Mouse (Mus musculus) urinary bladder, postnatal 25 days (tissue): Measurements from ENCODE around the gene Rps6ka6.

Source experiments
- DNase-seq: peaks from one replicate; pipeline ENCODE4 v3.0.0; 2022; ENCODE audit warnings: low spot score

The Rps6ka6 gene

DNA sequence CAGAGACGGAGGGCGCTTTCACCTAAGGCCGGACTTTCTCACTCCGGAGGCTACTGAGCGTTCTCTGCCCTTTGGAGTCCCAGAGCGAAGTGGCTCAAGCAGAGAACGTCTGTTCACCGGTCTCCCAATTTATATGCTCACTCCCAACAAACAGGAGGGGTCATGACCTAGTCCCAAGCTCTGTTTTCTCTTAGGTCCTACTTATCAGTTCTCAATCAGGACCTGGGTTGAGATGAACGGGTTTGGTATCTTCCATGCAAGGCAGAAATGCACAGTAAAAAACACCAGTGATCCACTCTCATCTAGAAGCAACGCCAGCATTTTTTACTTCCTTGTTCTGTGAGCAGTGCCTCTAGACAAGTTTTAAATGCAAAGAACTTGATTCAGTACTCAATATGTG lies at the start of gene Rps6ka6:
Gene Rps6ka6, minus strand, starts transcription at position 101 of the 400 bp plus-strand sequence.
- no peak for DNase-seq

DNA sequence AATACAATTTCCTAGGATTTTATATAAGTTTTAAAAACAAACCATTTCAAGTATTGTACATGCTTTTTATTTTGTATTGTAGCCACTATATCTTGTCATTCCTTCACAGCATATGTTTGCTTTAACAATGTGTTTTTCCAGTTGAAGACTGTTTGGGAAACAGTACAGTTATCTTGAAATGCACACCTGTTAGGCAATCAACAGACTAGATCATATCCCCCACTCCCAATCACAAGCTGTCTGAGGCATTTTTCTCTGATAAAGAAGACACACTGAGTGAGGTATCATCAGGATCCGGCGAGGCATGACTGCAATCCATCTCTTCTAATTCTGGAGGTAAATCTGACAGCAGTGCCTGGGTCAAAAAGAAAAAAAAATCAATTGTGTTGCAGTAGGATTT lies 39.3 kb upstream of the Rps6ka6 start:
- no peak for DNase-seq

DNA sequence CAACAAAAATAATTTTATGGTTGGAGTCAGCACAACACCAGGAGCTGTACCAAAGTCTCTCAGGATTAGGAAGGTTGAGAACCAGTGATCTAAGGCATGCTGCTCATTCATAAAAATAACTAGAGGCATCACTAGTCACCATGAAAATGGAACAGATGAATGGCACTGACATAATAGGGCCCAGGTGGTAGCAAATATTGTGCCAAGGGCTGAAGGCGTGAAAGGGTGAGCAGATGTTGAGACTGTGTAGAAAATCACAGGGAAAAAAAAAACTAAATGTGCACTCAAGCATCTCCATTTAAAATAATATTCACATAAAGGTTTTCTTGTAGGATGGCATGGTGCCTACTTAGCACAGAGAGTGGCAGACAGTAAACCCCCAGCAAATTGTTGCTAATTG lies 19.6 kb downstream of the Rps6ka6 start:
- DNase-seq = no peak

DNA sequence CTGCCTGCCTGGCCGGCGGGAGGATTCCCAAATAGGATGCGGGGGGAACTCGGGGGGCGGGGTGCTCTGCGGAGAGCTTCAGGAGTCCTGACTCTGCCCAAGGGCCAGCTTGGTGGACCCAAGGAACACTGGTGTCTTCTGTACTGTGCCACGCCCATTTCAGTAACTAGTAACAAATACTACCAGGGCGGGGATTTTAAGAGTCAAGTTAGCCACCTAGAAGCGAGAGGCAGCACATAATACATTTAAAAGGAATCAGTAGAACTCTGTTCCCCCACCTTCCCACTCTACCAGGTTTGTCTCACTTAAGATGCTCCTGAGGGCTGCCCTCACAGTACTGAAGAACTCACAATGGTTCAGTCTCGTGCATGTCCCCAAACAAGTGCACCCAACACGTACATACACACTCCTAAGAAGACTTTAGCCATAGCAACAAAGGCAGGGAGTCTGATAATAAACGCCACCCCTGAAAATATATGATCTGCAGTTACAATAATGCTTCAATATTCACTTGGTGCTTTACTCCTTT lies 74.1 kb downstream of the Rps6ka6 start:
- DNase-seq = no peak

DNA sequence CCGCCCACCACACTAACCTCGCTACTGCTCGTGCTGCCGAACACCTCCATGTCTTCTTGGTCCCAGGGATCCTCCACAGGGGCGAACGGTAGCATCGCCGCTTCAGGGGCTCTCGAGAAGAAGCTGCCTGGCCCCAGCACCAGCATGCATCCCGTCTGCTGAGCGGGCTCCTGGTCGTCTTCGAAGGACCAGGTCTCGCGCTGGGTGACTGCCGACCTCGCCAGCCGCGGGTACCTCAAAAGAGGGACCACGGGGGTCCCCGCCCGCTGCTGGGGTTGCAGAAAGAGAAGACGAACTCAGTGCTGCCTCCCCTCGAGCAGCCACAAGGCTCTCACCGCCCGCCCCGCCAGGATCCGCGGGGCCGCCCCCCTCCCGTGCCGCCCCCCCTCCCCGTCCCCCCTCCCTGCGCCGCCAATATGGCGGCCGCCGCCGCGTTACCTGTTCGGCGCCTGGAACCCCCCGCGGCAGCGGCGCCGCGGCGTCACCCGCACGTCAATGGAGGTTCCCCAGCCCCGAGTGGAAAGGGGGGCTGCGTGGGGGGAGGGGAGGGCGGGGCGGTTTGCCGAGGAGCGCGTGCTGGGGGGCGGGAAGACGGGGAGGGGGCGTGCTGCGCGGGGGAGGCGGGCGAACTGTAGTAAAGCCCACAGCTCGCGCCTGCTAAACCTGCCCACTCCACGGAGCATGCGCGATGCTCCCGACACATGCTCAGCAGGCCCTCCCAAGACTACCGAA lies 74.8 kb downstream of the Rps6ka6 start:
- peak; percentile 15 for DNase-seq

DNA sequence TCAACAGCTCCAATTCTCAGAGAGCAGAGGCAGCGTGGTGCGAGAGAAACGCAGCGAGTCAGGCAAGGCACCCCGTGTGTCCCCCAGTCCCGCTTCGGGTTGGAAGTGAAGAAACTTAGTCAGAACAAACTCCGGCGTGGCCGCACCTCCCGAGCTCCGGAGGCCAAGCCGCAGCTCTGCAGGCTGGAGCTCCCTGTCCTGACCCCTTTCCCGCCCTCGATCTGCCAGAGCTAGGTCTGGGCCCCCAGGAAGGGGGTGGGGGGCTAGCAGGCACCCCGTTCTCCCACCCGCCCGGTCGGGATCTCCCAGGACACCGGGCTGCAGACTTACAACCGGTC lies 75.3 kb downstream of the Rps6ka6 start:
- DNase-seq = peak; percentile 2

DNA sequence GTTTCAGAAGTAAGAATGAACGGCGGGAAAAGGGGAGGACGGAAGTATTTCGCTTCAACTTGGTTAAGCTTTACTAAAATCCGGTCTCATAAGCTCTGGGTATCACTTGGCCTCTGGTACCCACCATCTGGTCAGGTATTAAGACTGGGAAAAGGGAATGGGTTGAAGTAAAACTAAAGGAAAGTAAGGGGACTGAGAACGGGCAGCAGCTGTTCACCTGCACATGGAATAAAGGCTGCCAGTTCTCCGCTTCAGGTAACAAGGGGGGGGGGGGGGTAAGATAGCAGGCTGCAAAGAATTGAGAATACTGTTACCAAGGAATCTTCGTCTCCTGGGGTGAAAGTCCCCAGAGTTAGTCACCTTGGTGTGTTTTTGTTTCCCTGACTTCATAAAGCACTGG lies 75.7 kb downstream of the Rps6ka6 start:
- DNase-seq = no peak

DNA sequence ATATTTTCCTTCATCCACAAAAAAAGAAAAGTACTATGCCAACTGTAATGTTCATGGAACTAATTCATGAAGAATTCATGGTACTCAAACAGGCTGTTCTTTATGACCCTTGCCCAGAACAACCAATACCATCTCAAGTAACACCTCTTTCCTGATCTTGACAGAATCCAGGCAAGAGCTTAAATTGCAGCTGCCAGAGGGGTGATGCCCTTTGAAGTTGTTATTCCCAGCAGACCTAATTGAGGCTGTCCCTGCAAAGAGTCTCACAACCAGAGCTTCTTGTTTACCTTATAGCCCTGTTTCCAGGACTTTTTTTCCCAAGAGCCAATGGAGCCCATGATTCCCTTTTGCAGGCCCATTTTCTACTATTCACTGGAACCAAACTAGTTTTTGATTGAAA lies 77.6 kb downstream of the Rps6ka6 start:
- no peak for DNase-seq

DNA sequence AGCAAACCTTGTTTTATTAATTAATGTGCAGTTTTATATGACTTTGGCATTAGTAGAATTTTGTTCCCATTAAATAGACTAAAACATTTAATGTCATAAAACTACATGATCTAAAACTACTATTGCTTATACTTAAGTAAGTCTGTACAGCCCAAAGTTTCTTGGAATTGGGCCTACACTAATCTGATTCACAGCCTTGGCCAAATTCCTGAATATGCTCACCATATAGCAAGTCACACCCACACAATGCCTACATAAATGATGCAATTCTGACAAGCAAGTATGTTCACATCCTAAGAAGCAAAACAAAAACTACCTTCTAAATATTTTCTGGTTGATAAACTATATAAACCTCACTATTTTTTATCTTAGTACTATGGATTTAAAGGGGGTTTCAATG lies 101.2 kb downstream of the Rps6ka6 start:
- no peak for DNase-seq

DNA sequence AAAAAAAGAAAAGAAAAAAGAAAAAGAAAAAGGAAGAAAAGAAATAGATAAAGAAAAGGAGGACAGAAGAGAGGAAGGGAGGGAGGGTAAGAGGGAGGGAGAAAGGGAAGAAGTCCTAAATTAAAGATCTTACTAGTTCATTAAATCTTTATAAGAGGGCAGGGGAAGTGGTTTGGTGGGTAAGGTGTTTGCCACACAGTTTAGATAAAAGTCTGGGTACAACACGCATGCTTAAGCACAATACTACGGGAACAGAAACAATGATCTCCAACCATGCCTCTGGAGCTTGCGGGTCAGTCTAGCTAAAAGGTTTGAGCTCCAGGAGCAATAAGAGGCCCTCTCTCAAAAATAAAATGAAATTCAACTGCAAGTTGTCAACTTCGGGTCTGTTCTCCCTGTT lies 123.0 kb downstream of the Rps6ka6 start:
- no peak for DNase-seq

DNA sequence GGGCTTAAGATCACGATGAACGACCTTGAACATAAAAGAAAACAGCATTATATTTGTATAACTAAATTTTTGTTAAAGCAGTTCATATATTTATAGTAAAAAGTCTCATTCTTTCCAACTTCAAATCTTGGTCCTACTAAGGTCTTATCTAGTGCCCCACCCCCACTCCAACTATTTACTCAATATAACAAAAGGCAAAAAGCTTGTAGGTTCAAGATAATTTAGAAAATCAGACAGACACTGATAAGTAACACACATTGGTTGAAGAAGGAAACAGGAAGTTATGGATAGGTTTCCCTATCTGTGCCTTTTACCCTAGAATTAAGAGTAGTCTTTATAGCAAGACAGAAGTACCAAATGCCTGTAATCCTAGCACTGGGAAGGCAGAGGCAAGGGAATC lies 132.9 kb downstream of the Rps6ka6 start:
- DNase-seq = no peak

DNA sequence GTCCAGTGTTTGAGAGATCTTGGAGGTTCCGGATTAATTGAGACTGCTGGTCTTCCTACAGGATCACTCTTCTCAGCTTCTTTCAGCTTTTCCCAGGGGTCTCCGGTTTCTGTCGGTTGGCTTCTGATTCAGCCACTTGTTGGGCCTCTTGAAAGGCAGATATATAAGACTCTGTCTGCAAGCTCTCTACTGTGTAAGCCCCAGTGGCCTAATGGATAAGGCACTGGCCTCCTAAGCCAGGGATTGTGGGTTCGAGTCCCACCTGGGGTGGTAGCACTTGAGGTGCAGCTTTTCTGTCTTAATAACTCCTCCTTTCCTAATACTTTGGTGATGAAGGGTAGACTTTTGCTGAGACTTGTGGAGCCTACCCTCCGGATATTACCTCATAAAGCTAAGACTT lies 160.7 kb downstream of the Rps6ka6 start:
- no peak for DNase-seq

DNA sequence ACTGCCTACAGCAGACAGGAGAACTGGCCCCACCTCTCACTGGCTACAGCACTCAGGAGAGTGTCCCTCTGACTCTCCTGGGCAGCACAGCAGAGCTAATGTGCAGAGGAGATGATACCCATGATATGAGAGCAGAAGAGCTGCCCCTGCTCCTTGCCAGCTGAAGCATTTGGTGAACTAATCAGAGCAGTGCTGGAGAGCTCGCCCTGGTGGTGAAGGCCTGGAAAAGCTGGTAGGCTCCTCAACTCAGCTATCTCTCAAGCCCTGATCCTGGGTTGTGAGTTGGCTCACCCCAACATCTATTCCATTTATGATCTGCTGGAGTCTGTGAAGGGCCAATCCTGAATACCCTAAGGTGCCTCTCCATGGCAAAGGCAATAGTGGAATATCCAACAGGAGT lies 163.6 kb downstream of the Rps6ka6 start:
- no peak for DNase-seq
